ENCODE assay signal across 16 mouse cellular contexts in genomic region chr12:84165631-84166373, GRCm38 (mm10). TPM values are rescaled to one million over a fixed set of nuclear protein-coding genes. Genes with fewer than 3 reads are reported as not detected.
DNase-seq lines count a peak whose midpoint lies in the region; ATAC-seq and TF ChIP-seq lines count a peak whose summit lies in the region.
"Had no signal": no experiment of that assay in that cellular context is flagged by ENCODE, and none has a peak within 500 bp of the region (broad histone marks: within the 10 kb centered on the region; RNA-seq: fewer than 3 reads in every experiment).

No protein-coding gene starts in this region.

- no peak overlapping the region for H3K4me3 ChIP-seq in gastrocnemius, adult 2 months
- H3K4me3 ChIP-seq in lung, embryonic 15.5 days: no peak overlapping the region
- H3K4me3 ChIP-seq in embryonic facial prominence, embryonic 15.5 days (replicated peaks): no peak overlapping the region
- H3K4me3 ChIP-seq: midbrain, embryonic 12.5 days had no signal

- H3K9me3 ChIP-seq in lung, embryonic 15.5 days: no peaks in the 10 kb centered on the region
- H3K9me3 ChIP-seq in embryonic facial prominence, embryonic 15.5 days (replicated peaks): no peaks in the 10 kb centered on the region
- H3K9me3 ChIP-seq: G1E; midbrain, embryonic 12.5 days had no signal

- peaks cover 43% of the 10 kb centered on the region; the same call in 1 of the 2 replicates for H3K36me3 ChIP-seq in lung, embryonic 15.5 days
- peaks cover 20% of the 10 kb centered on the region; the same call in 1 of the 2 replicates for H3K36me3 ChIP-seq in embryonic facial prominence, embryonic 15.5 days

- H3K4me2 ChIP-seq in lung, embryonic 15.5 days: no peak overlapping the region
- no peak overlapping the region for H3K4me2 ChIP-seq in embryonic facial prominence, embryonic 15.5 days (replicated peaks)
- H3K4me2 ChIP-seq: midbrain, embryonic 12.5 days had no signal

- peak overlapping the region; percentile 79 for H3K27ac ChIP-seq in gastrocnemius, adult 2 months
- 0 out of 2 replicates have a peak overlapping the region, but pooled peaks have one; percentile 6 for H3K27ac ChIP-seq in lung, embryonic 15.5 days
- peak overlapping the region; percentile 34; the same call in 1 of the 2 replicates for H3K27ac ChIP-seq in embryonic facial prominence, embryonic 15.5 days (replicated peaks)
- H3K27ac ChIP-seq: midbrain, embryonic 12.5 days had no signal

- no peak for ATAC-seq in lung, embryonic 15.5 days (ENCODE audit: borderline replicate concordance, extremely low read depth, low FRiP score, low TSS enrichment)
- ATAC-seq in embryonic facial prominence, embryonic 15.5 days (ENCODE audit: insufficient number of reproducible peaks, low FRiP score, low TSS enrichment, low read depth): no peak
- ATAC-seq: forebrain, embryonic 16.5 days; inflammation-experienced regulatory T-cells, adult 6 months had no signal

- no peak for DNase-seq in gastrocnemius, adult 2 months
- DNase-seq in gastrocnemius, postnatal 4 days (ENCODE audit: low spot score in 2 of 2): no peak
- DNase-seq in lung, adult 18-20 months: no peak
- DNase-seq in skeletal muscle tissue, adult 2 months (ENCODE audit: low read depth, low spot score): peak; percentile 63
- DNase-seq in cerebellum, adult 8-10 months: no peak
- DNase-seq in right cerebral cortex, postnatal 10 days (ENCODE audit: low spot score in 2 of 2): no peak
- DNase-seq: B cell, adult 2 months; gastrocnemius, postnatal 36 days; heart, postnatal 4 days; thymus, adult 18-20 months had no signal

- no peaks in the 10 kb centered on the region for H3K27me3 ChIP-seq in lung, embryonic 15.5 days
- no peaks in the 10 kb centered on the region for H3K27me3 ChIP-seq in embryonic facial prominence, embryonic 15.5 days
- H3K27me3 ChIP-seq: midbrain, embryonic 12.5 days had no signal

- no peak for TF ChIP-seq CTCF in gastrocnemius, adult 2 months (IDR thresholded peaks at IDR 0.05)

- intact Hi-C loops in gastrocnemius, adult 2 months (cut with DNase I): no loop called here

- 33% methylated on average over 8 of the region's 8 CpGs for WGBS in lung, embryonic 15.5 days
- 27% methylated on average over 8 of the region's 8 CpGs for WGBS in embryonic facial prominence, embryonic 15.5 days

- H3K4me1 ChIP-seq in lung, embryonic 15.5 days: peaks cover 26% of the 10 kb centered on the region
- H3K4me1 ChIP-seq in embryonic facial prominence, embryonic 15.5 days: peaks cover 31% of the 10 kb centered on the region
- H3K4me1 ChIP-seq: midbrain, embryonic 12.5 days had no signal

- H3K9ac ChIP-seq in lung, embryonic 15.5 days: no peak overlapping the region
- no peak overlapping the region for H3K9ac ChIP-seq in embryonic facial prominence, embryonic 15.5 days
- H3K9ac ChIP-seq: midbrain, embryonic 12.5 days had no signal

RNA-seq across cellular contexts. Expression of gene Pnma1, which starts 17.5 kb away (rescaled TPM):
- under 1 TPM; 0.10 to 0.17 TPM for total RNA-seq in gastrocnemius, adult 2 months (2021)
- total RNA-seq in gastrocnemius, postnatal 4 days (2021): under 1 TPM; 0.54 to 0.81 TPM
- polyA plus RNA-seq in lung, embryonic 15.5 days (2015; fragmentation: Nextera tagmentation; extraction: Ambion mirVana): 1.8 TPM in 2 replicates
- polyA plus RNA-seq in embryonic facial prominence, embryonic 15.5 days (2015; fragmentation: Nextera tagmentation; extraction: Ambion mirVana): 1.8 and 3.0 TPM in 2 replicates

RNA-seq across cellular contexts. Expression of gene Dnal1, which starts 51.6 kb away (rescaled TPM):
- 1 to 10 TPM; 9.8 to 10.0 TPM for total RNA-seq in gastrocnemius, adult 2 months (2021)
- total RNA-seq in gastrocnemius, postnatal 4 days (2021): 10 to 100 TPM; 10.2 to 14.8 TPM
- polyA plus RNA-seq in lung, embryonic 15.5 days (2015; fragmentation: Nextera tagmentation; extraction: Ambion mirVana): 4.8 and 6.1 TPM in 2 replicates
- polyA plus RNA-seq in embryonic facial prominence, embryonic 15.5 days (2015; fragmentation: Nextera tagmentation; extraction: Ambion mirVana): 6.0 and 6.3 TPM in 2 replicates

RNA-seq across cellular contexts. Expression of gene Elmsan1, which starts 52.9 kb away (rescaled TPM):
- 10 to 100 TPM; 10.2 to 11.9 TPM for total RNA-seq in gastrocnemius, adult 2 months (2021)
- total RNA-seq in gastrocnemius, postnatal 4 days (2021): 10 to 100 TPM; 22.0 to 23.3 TPM
- 11.7 and 12.5 TPM in 2 replicates for polyA plus RNA-seq in lung, embryonic 15.5 days (2015; fragmentation: Nextera tagmentation; extraction: Ambion mirVana)
- 15.4 and 15.9 TPM in 2 replicates for polyA plus RNA-seq in embryonic facial prominence, embryonic 15.5 days (2015; fragmentation: Nextera tagmentation; extraction: Ambion mirVana)

Comparison
In these comparisons a context has a peak if more than half of its experiments do, and no peak if none do; other contexts are left out.
1. H3K27ac ChIP-seq: peak in every context shown above with its lines; median percentile 79 in gastrocnemius, adult 2 months; 34 in embryonic facial prominence, embryonic 15.5 days; 6 in lung, embryonic 15.5 days.